8 mouse cellular contexts compared by ENCODE assay signal in genomic region chr7:102337898-102338297, GRCm38 (mm10).
A peak's percentile ranks its signal among the peaks of the same experiment; 100 is the strongest.
DNase-seq lines count a peak whose midpoint lies in the region; ATAC-seq and TF ChIP-seq lines count a peak whose summit lies in the region.

No protein-coding gene starts in this region.

- no peak for TF ChIP-seq POLR2A in heart, adult 2 months (IDR thresholded peaks at IDR 0.05; ENCODE audit: insufficient read depth, low read depth, low read length)

- peak; percentile 75; the same call in 1 of the 2 replicates for TF ChIP-seq EP300 in heart, adult 2 months (IDR thresholded peaks at IDR 0.05; ENCODE audit: insufficient read depth, low read depth, low read length)

- H3K36me3 ChIP-seq in heart, adult 2 months (ENCODE audit: control insufficient read depth, insufficient read depth, low read length), result peaks cover 7% of the 10 kb centered on the region; the same call in 1 of the 2 replicates
- H3K36me3 ChIP-seq in heart, embryonic 12.5 days, result no peaks in the 10 kb centered on the region
- no peaks in the 10 kb centered on the region for H3K36me3 ChIP-seq in forebrain, embryonic 11.5 days (ENCODE audit: control insufficient read depth, insufficient read depth, low read length)

- H3K9me3 ChIP-seq in heart, embryonic 12.5 days (replicated peaks), result no peaks in the 10 kb centered on the region
- no peaks in the 10 kb centered on the region for H3K9me3 ChIP-seq in forebrain, embryonic 11.5 days (ENCODE audit: control insufficient read depth, low read length)

- intact Hi-C loops in heart, adult 2 months (cut with DNase I), result loop anchor here (5.0 kb wide), 3 partner anchors 36 to 71 kb away; partner anchors contain the start of gene Stim1

- DNase-seq in heart, adult 2 months, result peak; percentile 44 to 81
- peak; percentile 57 for DNase-seq in brain, adult 2 months (ENCODE audit: low read depth, low spot score)
- peak; percentile 62 to 85 for DNase-seq in kidney, postnatal 36 days
- peak; percentile 63 to 68 for DNase-seq in natural killer cell, adult 2 months (ENCODE audit: low spot score in 2 of 2)
- no peak for DNase-seq in left cerebral cortex, adult 8-10 months (ENCODE audit: low spot score in 2 of 2)
- DNase-seq in right cerebral cortex, adult 18-20 months, result no peak
- DNase-seq in forebrain, embryonic 11.5 days (ENCODE audit: low spot score), result no peak

- peak overlapping the region; percentile 49 for H3K27ac ChIP-seq in heart, adult 2 months
- no peak overlapping the region for H3K27ac ChIP-seq in heart, embryonic 12.5 days (ENCODE audit: poor library complexity, severe bottlenecking)
- H3K27ac ChIP-seq in forebrain, embryonic 11.5 days (ENCODE audit: low read depth, low read length), result no peak overlapping the region

- peaks cover 7% of the 10 kb centered on the region for H3K4me1 ChIP-seq in heart, adult 2 months (ENCODE audit: control insufficient read depth, insufficient read depth, low read length)
- peaks cover 8% of the 10 kb centered on the region for H3K4me1 ChIP-seq in heart, embryonic 12.5 days (replicated peaks)
- H3K4me1 ChIP-seq in forebrain, embryonic 11.5 days (replicated peaks; ENCODE audit: control insufficient read depth, insufficient read depth, low read length), result no peaks in the 10 kb centered on the region

- H3K9ac ChIP-seq in heart, adult 2 months (ENCODE audit: low read depth, low read length), result no peak overlapping the region
- no peak overlapping the region for H3K9ac ChIP-seq in heart, embryonic 12.5 days
- H3K9ac ChIP-seq in forebrain, embryonic 11.5 days (ENCODE audit: low read length), result no peak overlapping the region

- ATAC-seq in heart, embryonic 12.5 days (ENCODE audit: insufficient number of reproducible peaks, low FRiP score), result no peak; the same call in 1 of the 2 replicates
- ATAC-seq in forebrain, embryonic 11.5 days (replicated peaks; ENCODE audit: low FRiP score), result no peak

- no peak overlapping the region for H3K4me3 ChIP-seq in heart, adult 2 months
- H3K4me3 ChIP-seq in heart, embryonic 12.5 days, result no peak overlapping the region
- H3K4me3 ChIP-seq in forebrain, embryonic 11.5 days (ENCODE audit: low read depth, low read length), result no peak overlapping the region

- H3K27me3 ChIP-seq in heart, adult 2 months (ENCODE audit: control insufficient read depth, insufficient read depth, low read length), result no peaks in the 10 kb centered on the region
- no peaks in the 10 kb centered on the region for H3K27me3 ChIP-seq in heart, embryonic 12.5 days (replicated peaks)
- no peaks in the 10 kb centered on the region for H3K27me3 ChIP-seq in forebrain, embryonic 11.5 days (ENCODE audit: control insufficient read depth, insufficient read depth, low read length)

- no peak for TF ChIP-seq CTCF in heart, adult 2 months (IDR thresholded peaks at IDR 0.05)

- no peak overlapping the region for H3K4me2 ChIP-seq in heart, embryonic 12.5 days
- no peak overlapping the region for H3K4me2 ChIP-seq in forebrain, embryonic 11.5 days (ENCODE audit: low read depth, low read length, severe bottlenecking)

- no peaks in the 10 kb centered on the region for H3K79me2 ChIP-seq in heart, adult 2 months (replicated peaks; ENCODE audit: control insufficient read depth, insufficient read depth, low read length)

- WGBS in heart, adult 2 months, result 5% methylated on average over 3 of the region's 3 CpGs
- 26% methylated on average over 3 of the region's 3 CpGs for WGBS in heart, embryonic 12.5 days
- WGBS in forebrain, embryonic 11.5 days, result 82% methylated on average over 3 of the region's 3 CpGs

Comparison
In these comparisons a context has a peak if more than half of its experiments do, and no peak if none do; other contexts are left out.
1. DNase-seq: peak in heart, adult 2 months (2 of 2), brain, adult 2 months (single experiment), kidney, postnatal 36 days (2 of 2) and natural killer cell, adult 2 months (2 of 2); none in left cerebral cortex, adult 8-10 months (0 of 2), right cerebral cortex, adult 18-20 months (single experiment) and forebrain, embryonic 11.5 days (single experiment).